In the genomic region with DNA sequence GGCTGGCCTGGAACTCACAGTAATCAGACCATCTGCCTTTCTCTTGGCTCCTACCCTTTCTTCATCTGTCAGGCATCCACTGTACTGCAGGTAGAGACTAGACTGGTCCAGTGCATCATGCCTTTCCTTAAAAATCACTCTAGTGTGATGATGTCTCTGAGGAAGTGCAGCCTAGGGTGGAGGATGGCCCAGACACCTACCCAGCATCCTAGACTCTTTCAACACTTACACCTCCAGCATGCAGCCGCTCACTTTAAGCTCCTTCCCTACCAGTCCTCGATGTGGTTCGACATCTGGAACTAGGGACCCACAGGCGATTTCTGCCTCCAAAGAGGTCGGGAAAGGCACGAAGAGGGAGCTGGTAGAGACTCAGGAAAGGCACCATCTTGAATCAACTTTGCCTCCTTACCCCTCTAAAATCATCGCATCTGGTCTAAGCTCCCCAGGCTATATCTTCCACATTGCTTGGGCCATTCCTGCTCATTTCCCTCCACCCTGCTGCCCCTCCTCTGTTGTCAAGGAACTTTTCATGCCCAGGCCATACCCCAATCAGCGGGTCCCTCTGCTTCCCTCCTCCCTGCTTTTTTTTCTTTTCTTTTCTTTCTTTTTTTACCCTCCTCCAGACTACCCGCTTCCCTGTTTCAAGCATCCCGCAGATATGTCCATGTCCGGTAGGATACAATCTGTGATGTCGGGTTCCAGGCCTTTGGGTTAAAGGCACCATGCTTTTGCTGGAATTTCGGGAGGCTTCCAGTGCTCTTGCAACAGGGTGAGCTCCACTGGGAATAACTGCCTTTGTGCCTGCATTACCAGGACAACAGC, we compare ENCODE assay signal across 8 mouse cellular contexts. TPM values are rescaled to one million over a fixed set of nuclear protein-coding genes. Genes with fewer than 3 reads are reported as not detected.
DNase-seq lines count a peak whose midpoint lies in the region; ATAC-seq and TF ChIP-seq lines count a peak whose summit lies in the region.

No protein-coding gene starts in this region.

- DNase-seq in heart, adult 18-20 months: no peak
- DNase-seq in G1E (ENCODE audit: low spot score): no peak
- DNase-seq in forebrain, postnatal 0 days: peak; percentile 9
- no peak for DNase-seq in midbrain, embryonic 11.5 days (ENCODE audit: low spot score, missing footprints)
- DNase-seq in right cerebral cortex, postnatal 10 days (ENCODE audit: low spot score in 2 of 2): no peak
- no peak for DNase-seq in thymus, adult 18-20 months

- H3K27me3 ChIP-seq in heart, embryonic 15.5 days: no peaks in the 10 kb centered on the region
- no peaks in the 10 kb centered on the region for H3K27me3 ChIP-seq in G1E (ENCODE audit: insufficient read depth, low read length)
- H3K27me3 ChIP-seq in forebrain, postnatal 0 days (ENCODE audit: insufficient read depth, low read length): no peaks in the 10 kb centered on the region
- H3K27me3 ChIP-seq in midbrain, embryonic 11.5 days (ENCODE audit: control insufficient read depth, insufficient read depth, low read length): no peaks in the 10 kb centered on the region

- no peak for TF ChIP-seq CTCF in G1E (IDR thresholded peaks at IDR 0.05; ENCODE audit: low read depth, low read length)
- no peak for TF ChIP-seq CTCF in forebrain, postnatal 0 days (IDR thresholded peaks at IDR 0.05; ENCODE audit: low read depth)

- no peaks in the 10 kb centered on the region for H3K4me1 ChIP-seq in heart, embryonic 15.5 days (replicated peaks)
- peaks cover 6% of the 10 kb centered on the region for H3K4me1 ChIP-seq in G1E (ENCODE audit: insufficient read depth, low read depth, low read length)
- no peaks in the 10 kb centered on the region for H3K4me1 ChIP-seq in forebrain, postnatal 0 days (ENCODE audit: insufficient read depth)
- no peaks in the 10 kb centered on the region; the same call in 1 of the 2 replicates for H3K4me1 ChIP-seq in midbrain, embryonic 11.5 days (ENCODE audit: control insufficient read depth, insufficient read depth, low read length)

- H3K27ac ChIP-seq in heart, embryonic 15.5 days: peak overlapping the region; percentile 45; the same call in 1 of the 2 replicates
- H3K27ac ChIP-seq in forebrain, postnatal 0 days (ENCODE audit: low read depth, low read length): peak overlapping the region; percentile 66
- no peak overlapping the region for H3K27ac ChIP-seq in midbrain, embryonic 11.5 days (ENCODE audit: low read depth, low read length)

- no peak for ATAC-seq in heart, embryonic 15.5 days (replicated peaks; ENCODE audit: insufficient number of reproducible peaks, insufficient read depth, low FRiP score, low read depth)
- no peak for ATAC-seq in G1E (ENCODE audit: extremely low read depth, insufficient number of reproducible peaks, low FRiP score, poor library complexity, severe bottlenecking)
- ATAC-seq in forebrain, postnatal 0 days: peak; percentile 74
- peak; percentile 30 for ATAC-seq in midbrain, embryonic 11.5 days (ENCODE audit: low FRiP score)
- no peak for ATAC-seq in cerebellum, adult (ENCODE audit: insufficient number of reproducible peaks, low FRiP score, low TSS enrichment)

- no peaks in the 10 kb centered on the region for H3K9me3 ChIP-seq in heart, embryonic 15.5 days (replicated peaks)
- no peaks in the 10 kb centered on the region for H3K9me3 ChIP-seq in G1E (replicated peaks)
- no peaks in the 10 kb centered on the region for H3K9me3 ChIP-seq in forebrain, postnatal 0 days (ENCODE audit: low read length)
- no peaks in the 10 kb centered on the region for H3K9me3 ChIP-seq in midbrain, embryonic 11.5 days (ENCODE audit: control insufficient read depth, low read length)

- peak overlapping the region; percentile 58 for H3K9ac ChIP-seq in heart, embryonic 15.5 days
- H3K9ac ChIP-seq in forebrain, postnatal 0 days: peak overlapping the region; percentile 54
- H3K9ac ChIP-seq in midbrain, embryonic 11.5 days (ENCODE audit: low read length): peak overlapping the region; percentile 65

- peak overlapping the region; percentile 65 for H3K4me2 ChIP-seq in heart, embryonic 15.5 days
- H3K4me2 ChIP-seq in forebrain, postnatal 0 days (ENCODE audit: low read depth): peak overlapping the region; percentile 51
- peak overlapping the region; percentile 50 for H3K4me2 ChIP-seq in midbrain, embryonic 11.5 days

- peak overlapping the region; percentile 56 for H3K4me3 ChIP-seq in heart, embryonic 15.5 days
- H3K4me3 ChIP-seq in G1E (ENCODE audit: low read depth, low read length): peak overlapping the region; percentile 70
- H3K4me3 ChIP-seq in forebrain, postnatal 0 days (ENCODE audit: low read depth, low read length): peak overlapping the region; percentile 35
- peak overlapping the region; percentile 39 for H3K4me3 ChIP-seq in midbrain, embryonic 11.5 days (ENCODE audit: low read depth, low read length)

- 26% methylated on average over 13 of the region's 13 CpGs for WGBS in heart, embryonic 15.5 days
- 39% methylated on average over 13 of the region's 13 CpGs for WGBS in forebrain, postnatal 0 days
- 36% methylated on average over 13 of the region's 13 CpGs for WGBS in midbrain, embryonic 11.5 days

- no peaks in the 10 kb centered on the region for H3K36me3 ChIP-seq in heart, embryonic 15.5 days
- H3K36me3 ChIP-seq in G1E (replicated peaks): no peaks in the 10 kb centered on the region
- H3K36me3 ChIP-seq in forebrain, postnatal 0 days (ENCODE audit: insufficient read depth): no peaks in the 10 kb centered on the region
- H3K36me3 ChIP-seq in midbrain, embryonic 11.5 days (ENCODE audit: control insufficient read depth, insufficient read depth, low read length): no peaks in the 10 kb centered on the region

RNA-seq across cellular contexts. Expression of gene Lage3, which starts 0.6 kb away (rescaled TPM):
- polyA plus RNA-seq in heart, embryonic 15.5 days (2015; fragmentation: Nextera tagmentation; extraction: Ambion mirVana): 80.3 and 87.5 TPM in 2 replicates
- 10 to 100 TPM; 26.8 to 29.0 TPM for total RNA-seq in heart, adult 18-20 months (2021)
- total RNA-seq in G1E (2014; fragmentation: Nextera tagmentation) (36.5 and 47.9 TPM in 2 replicates), G1E (2017) (32.5 and 36.9 TPM in 2 replicates)
- 5.0 and 5.2 TPM in 2 replicates for polyA plus RNA-seq in G1E (2012)
- total RNA-seq in forebrain, postnatal 0 days (2014; rRNA removed): 62.5 and 67.3 TPM in 2 replicates
- polyA plus RNA-seq in forebrain, postnatal 0 days (2015; fragmentation: Nextera tagmentation; extraction: Ambion mirVana): 68.7 and 80.4 TPM in 2 replicates
- polyA plus RNA-seq in midbrain, embryonic 11.5 days (2014; fragmentation: Nextera tagmentation; extraction: Ambion mirVana): 110 and 118 TPM in 2 replicates

RNA-seq across cellular contexts. Expression of gene Ubl4a, which starts 20.2 kb away (rescaled TPM):
- 56.4 and 62.2 TPM in 2 replicates for polyA plus RNA-seq in heart, embryonic 15.5 days (2015; fragmentation: Nextera tagmentation; extraction: Ambion mirVana)
- total RNA-seq in heart, adult 18-20 months (2021): 10 to 100 TPM; 76.0 to 77.9 TPM
- 29.0 and 31.2 TPM in 2 replicates for total RNA-seq in G1E (2014; fragmentation: Nextera tagmentation)
- 15.6 and 20.6 TPM in 2 replicates for total RNA-seq in G1E (2017)
- polyA plus RNA-seq in G1E (2012): 16.6 and 26.4 TPM in 2 replicates
- 39.5 and 47.0 TPM in 2 replicates for total RNA-seq in forebrain, postnatal 0 days (2014; rRNA removed)
- 73.9 and 77.4 TPM in 2 replicates for polyA plus RNA-seq in forebrain, postnatal 0 days (2015; fragmentation: Nextera tagmentation; extraction: Ambion mirVana)
- polyA plus RNA-seq in midbrain, embryonic 11.5 days (2014; fragmentation: Nextera tagmentation; extraction: Ambion mirVana): 74.3 and 76.5 TPM in 2 replicates

RNA-seq across cellular contexts. Expression of gene Slc10a3, which starts 20.3 kb away (rescaled TPM):
- polyA plus RNA-seq in heart, embryonic 15.5 days (2015; fragmentation: Nextera tagmentation; extraction: Ambion mirVana): 12.0 and 14.3 TPM in 2 replicates
- 1 to 10 TPM; 4.5 to 5.1 TPM for total RNA-seq in heart, adult 18-20 months (2021)
- total RNA-seq in G1E (2014; fragmentation: Nextera tagmentation) (8.5 and 11.0 TPM in 2 replicates), G1E (2017) (5.2 and 8.7 TPM in 2 replicates)
- polyA plus RNA-seq in G1E (2012): 1.1 and 1.2 TPM in 2 replicates
- total RNA-seq in forebrain, postnatal 0 days (2014; rRNA removed): 6.5 and 6.6 TPM in 2 replicates
- polyA plus RNA-seq in forebrain, postnatal 0 days (2015; fragmentation: Nextera tagmentation; extraction: Ambion mirVana): 4.6 and 4.8 TPM in 2 replicates
- polyA plus RNA-seq in midbrain, embryonic 11.5 days (2014; fragmentation: Nextera tagmentation; extraction: Ambion mirVana): 8.5 and 9.0 TPM in 2 replicates

RNA-seq across cellular contexts. Expression of gene Plxna3, which starts 24.0 kb away (rescaled TPM):
- polyA plus RNA-seq in heart, embryonic 15.5 days (2015; fragmentation: Nextera tagmentation; extraction: Ambion mirVana): 3.6 and 6.8 TPM in 2 replicates
- under 1 TPM; 0.40 to 0.93 TPM for total RNA-seq in heart, adult 18-20 months (2021)
- total RNA-seq in G1E (2014; fragmentation: Nextera tagmentation) (20.5 and 24.0 TPM in 2 replicates), G1E (2017) (3.0 and 4.6 TPM in 2 replicates)
- polyA plus RNA-seq in G1E (2012): 18.8 and 19.4 TPM in 2 replicates
- 109 and 143 TPM in 2 replicates for total RNA-seq in forebrain, postnatal 0 days (2014; rRNA removed)
- polyA plus RNA-seq in forebrain, postnatal 0 days (2015; fragmentation: Nextera tagmentation; extraction: Ambion mirVana): 17.7 and 22.9 TPM in 2 replicates
- polyA plus RNA-seq in midbrain, embryonic 11.5 days (2014; fragmentation: Nextera tagmentation; extraction: Ambion mirVana): 13.7 and 19.8 TPM in 2 replicates

RNA-seq across cellular contexts. Expression of gene Fam50a, which starts 40.0 kb away (rescaled TPM):
- polyA plus RNA-seq in heart, embryonic 15.5 days (2015; fragmentation: Nextera tagmentation; extraction: Ambion mirVana): 48.0 and 53.1 TPM in 2 replicates
- 10 to 100 TPM; 23.9 to 27.7 TPM for total RNA-seq in heart, adult 18-20 months (2021)
- total RNA-seq in G1E (2014; fragmentation: Nextera tagmentation) (37.9 and 41.0 TPM in 2 replicates), G1E (2017) (78.8 and 99.8 TPM in 2 replicates)
- 33.8 and 44.5 TPM in 2 replicates for polyA plus RNA-seq in G1E (2012)
- 16.2 and 16.8 TPM in 2 replicates for total RNA-seq in forebrain, postnatal 0 days (2014; rRNA removed)
- 49.6 and 64.3 TPM in 2 replicates for polyA plus RNA-seq in forebrain, postnatal 0 days (2015; fragmentation: Nextera tagmentation; extraction: Ambion mirVana)
- 58.1 and 59.2 TPM in 2 replicates for polyA plus RNA-seq in midbrain, embryonic 11.5 days (2014; fragmentation: Nextera tagmentation; extraction: Ambion mirVana)

Comparison
In these comparisons a context has a peak if more than half of its experiments do, and no peak if none do; other contexts are left out.
1. ATAC-seq: peak in forebrain, postnatal 0 days (single experiment) and midbrain, embryonic 11.5 days (single experiment); none in heart, embryonic 15.5 days (single experiment), G1E (single experiment) and cerebellum, adult (single experiment).
2. RNA of gene Lage3, which starts 0.6 kb away (polyA plus RNA-seq): 110 to 118 TPM in midbrain, embryonic 11.5 days, 80.3 to 87.5 TPM in heart, embryonic 15.5 days and 68.7 to 80.4 TPM in forebrain, postnatal 0 days; 5.0 to 5.2 TPM in G1E; every median in the first group is over 10 times any median in the second.
3. Peak in every context shown above with its lines, with median percentiles within 50 percentile points of each other: H3K4me2 ChIP-seq, H3K4me3 ChIP-seq and H3K9ac ChIP-seq.